Mouse (Mus musculus): Measurements from ENCODE around the gene Rnf212b. TPM values are rescaled to one million over a fixed set of nuclear protein-coding genes. Genes with fewer than 3 reads are reported as not detected.
"Not testable (repeated sequence)": the region's sequence is repeated elsewhere in the genome, so short reads cannot be mapped to it uniquely, and the experiment has no call there.

Gene Rnf212b
- polyA plus RNA-seq (2015; fragmentation: Nextera tagmentation; extraction: Ambion mirVana), result not detected in 2 replicates

- WGBS, result 87% methylated on average over 29 of the region's 29 CpGs
- no peak within 1 kb of the TSS for H3K9ac ChIP-seq (replicated peaks)
- ATAC-seq, result no peak
- no peak within 1 kb of the TSS for H3K4me3 ChIP-seq (replicated peaks)
- H3K9me3 ChIP-seq, result no peaks in the 10 kb centered on the region
- no peaks in the 10 kb centered on the region for H3K4me1 ChIP-seq (replicated peaks)
- H3K36me3 ChIP-seq, result no peaks in the 10 kb centered on the region
- H3K27me3 ChIP-seq, result no peaks in the 10 kb centered on the region
- no peak within 1 kb of the TSS for H3K27ac ChIP-seq
- no peak within 1 kb of the TSS for H3K4me2 ChIP-seq (replicated peaks)
Observed at GRCm38 (mm10) chr14:54813991-54814390, at the start of gene Rnf212b. TSS of gene Rnf212b (plus strand) at chr14:54814141.

- WGBS, result 86% methylated on average over 7 of the region's 7 CpGs
- H3K9me3 ChIP-seq, result not testable (repeated sequence)
Observed at GRCm38 (mm10) chr14:54766937-54767336, 47.0 kb upstream of the Rnf212b start.

GRCm38 (mm10) chr14:54768314-54769067 lies 45.5 kb upstream of the Rnf212b start:
- no peak overlapping the region for H3K4me2 ChIP-seq (replicated peaks)
- WGBS, result 91% methylated on average over 10 of the region's 10 CpGs
- no peak for ATAC-seq

More at GRCm38 (mm10) chr14:54766937-54767336, 47.0 kb upstream of the Rnf212b start:
- H3K36me3 ChIP-seq; H3K4me1 ChIP-seq (replicated peaks); H3K27me3 ChIP-seq; H3K27ac ChIP-seq; H3K9ac ChIP-seq (replicated peaks); H3K4me3 ChIP-seq (replicated peaks); H3K4me2 ChIP-seq (replicated peaks); ATAC-seq: not testable (repeated sequence)

GRCm38 (mm10) chr14:54769068-54769425 lies 44.9 kb upstream of the Rnf212b start:
- ATAC-seq, result no peak
- no peak overlapping the region for H3K4me2 ChIP-seq (replicated peaks)
- H3K27ac ChIP-seq, result no peak overlapping the region
- no peak overlapping the region for H3K9ac ChIP-seq (replicated peaks)
- H3K4me3 ChIP-seq (replicated peaks), result no peak overlapping the region
- H3K36me3 ChIP-seq, result no peaks in the 10 kb centered on the region
- no peaks in the 10 kb centered on the region for H3K9me3 ChIP-seq
- no peaks in the 10 kb centered on the region for H3K4me1 ChIP-seq (replicated peaks)
- WGBS, result 92% methylated on average over 5 of the region's 5 CpGs
- H3K27me3 ChIP-seq, result no peaks in the 10 kb centered on the region

More at GRCm38 (mm10) chr14:54768314-54769067, 45.5 kb upstream of the Rnf212b start:
- Histone ChIP-seq H3K9ac (replicated peaks) (no peak overlapping the region), H3K9me3 (no peaks in the 10 kb centered on the region), H3K27me3 (no peaks in the 10 kb centered on the region), H3K4me1 (replicated peaks) (no peaks in the 10 kb centered on the region), H3K36me3 (no peaks in the 10 kb centered on the region), H3K4me3 (replicated peaks) (no peak overlapping the region), H3K27ac (no peak overlapping the region)

- Histone ChIP-seq H3K9ac (replicated peaks) (no peak overlapping the region), H3K27me3 (no peaks in the 10 kb centered on the region), H3K36me3 (no peaks in the 10 kb centered on the region), H3K4me1 (replicated peaks) (no peaks in the 10 kb centered on the region), H3K27ac (no peak overlapping the region), H3K4me3 (replicated peaks) (no peak overlapping the region), H3K9me3 (no peaks in the 10 kb centered on the region), H3K4me2 (replicated peaks) (no peak overlapping the region)
- no peak for ATAC-seq
- 97% methylated on average over 5 of the region's 5 CpGs for WGBS
Observed at GRCm38 (mm10) chr14:54770373-54770772, 43.6 kb upstream of the Rnf212b start.

GRCm38 (mm10) chr14:54772333-54772856 lies 41.5 kb upstream of the Rnf212b start:
- peak; percentile 65; the same call in 1 of the 2 replicates for ATAC-seq
- H3K36me3 ChIP-seq, result no peaks in the 10 kb centered on the region
- no peaks in the 10 kb centered on the region for H3K9me3 ChIP-seq
- no peak overlapping the region for H3K4me3 ChIP-seq (replicated peaks)
- no peaks in the 10 kb centered on the region for H3K4me1 ChIP-seq (replicated peaks)
- no peak overlapping the region for H3K9ac ChIP-seq (replicated peaks)
- H3K27ac ChIP-seq, result no peak overlapping the region
- no peaks in the 10 kb centered on the region for H3K27me3 ChIP-seq
- no peak overlapping the region for H3K4me2 ChIP-seq (replicated peaks)
- 78% methylated on average over 20 of the region's 20 CpGs for whole genome bisulfite sequencing

GRCm38 (mm10) chr14:54775534-54776041 lies 38.4 kb upstream of the Rnf212b start:
- H3K27me3 ChIP-seq, result peaks cover 15% of the 10 kb centered on the region; the same call in 1 of the 2 replicates
- no peaks in the 10 kb centered on the region for H3K9me3 ChIP-seq
- 90% methylated on average over 7 of the region's 7 CpGs for WGBS
- ATAC-seq, result no peak
- no peak overlapping the region for H3K4me2 ChIP-seq (replicated peaks)
- no peak overlapping the region for H3K9ac ChIP-seq (replicated peaks)
- H3K27ac ChIP-seq, result no peak overlapping the region
- no peak overlapping the region for H3K4me3 ChIP-seq (replicated peaks)
- H3K36me3 ChIP-seq, result no peaks in the 10 kb centered on the region
- H3K4me1 ChIP-seq (replicated peaks), result peaks cover 5% of the 10 kb centered on the region

GRCm38 (mm10) chr14:54776768-54777167 lies 37.2 kb upstream of the Rnf212b start:
- H3K4me1 ChIP-seq (replicated peaks), result peaks cover 10% of the 10 kb centered on the region
- no peak overlapping the region for H3K4me3 ChIP-seq (replicated peaks)
- ATAC-seq, result no peak
- no peak overlapping the region for H3K27ac ChIP-seq
- no peak overlapping the region for H3K9ac ChIP-seq (replicated peaks)
- peaks cover 15% of the 10 kb centered on the region; the same call in 1 of the 2 replicates for H3K27me3 ChIP-seq
- H3K36me3 ChIP-seq, result no peaks in the 10 kb centered on the region
- 91% methylated on average over 5 of the region's 5 CpGs for WGBS
- H3K4me2 ChIP-seq (replicated peaks), result no peak overlapping the region
- no peaks in the 10 kb centered on the region for H3K9me3 ChIP-seq

- H3K9me3 ChIP-seq, result no peaks in the 10 kb centered on the region
- peaks cover 14% of the 10 kb centered on the region for H3K4me1 ChIP-seq (replicated peaks)
- H3K4me2 ChIP-seq (replicated peaks), result no peak overlapping the region
- 84% methylated on average over 4 of the region's 4 CpGs for WGBS
- H3K9ac ChIP-seq (replicated peaks), result no peak overlapping the region
- no peak for ATAC-seq
- no peak overlapping the region for H3K27ac ChIP-seq
- H3K27me3 ChIP-seq, result peaks cover 20% of the 10 kb centered on the region; the same call in 1 of the 2 replicates
- H3K36me3 ChIP-seq, result no peaks in the 10 kb centered on the region
- H3K4me3 ChIP-seq (replicated peaks), result no peak overlapping the region
Observed at GRCm38 (mm10) chr14:54777893-54778292, 36.0 kb upstream of the Rnf212b start.

- H3K4me3 ChIP-seq (replicated peaks), result no peak overlapping the region
- no peaks in the 10 kb centered on the region for H3K9me3 ChIP-seq
- peaks cover 20% of the 10 kb centered on the region; the same call in 1 of the 2 replicates for H3K27me3 ChIP-seq
- no peak overlapping the region for H3K27ac ChIP-seq
- peaks cover 14% of the 10 kb centered on the region for H3K4me1 ChIP-seq (replicated peaks)
- no peak overlapping the region for H3K9ac ChIP-seq (replicated peaks)
- H3K4me2 ChIP-seq (replicated peaks), result peak overlapping the region; percentile 89
- H3K36me3 ChIP-seq, result no peaks in the 10 kb centered on the region
- 90% methylated on average over 9 of the region's 9 CpGs for WGBS
- no peak for ATAC-seq
Observed at GRCm38 (mm10) chr14:54780084-54780483, 33.9 kb upstream of the Rnf212b start.

- 2% methylated on average over 35 of the region's 35 CpGs for WGBS
- peak overlapping the region; percentile 52 for H3K4me3 ChIP-seq (replicated peaks)
- no peaks in the 10 kb centered on the region for H3K36me3 ChIP-seq
- H3K9ac ChIP-seq (replicated peaks), result peak overlapping the region; percentile 63
- H3K27ac ChIP-seq, result peak overlapping the region; percentile 57
- no peaks in the 10 kb centered on the region for H3K9me3 ChIP-seq
- H3K27me3 ChIP-seq, result peaks cover 20% of the 10 kb centered on the region; the same call in 1 of the 2 replicates
- peak; percentile 86 for ATAC-seq
- peaks cover 14% of the 10 kb centered on the region for H3K4me1 ChIP-seq (replicated peaks)
- peak overlapping the region; percentile 89 for H3K4me2 ChIP-seq (replicated peaks)
Observed at GRCm38 (mm10) chr14:54780836-54781609, 32.9 kb upstream of the Rnf212b start.
